Mouse (Mus musculus) thymus, adult 2 months (tissue): ENCODE results near the gene Bag1.

Experiments used
- CTCF ChIP-seq: fragments of 200-500 bp; IDR thresholded peaks from 2 replicates; pipeline ENCODE4 v1.5.1; 2012; ENCODE audit warnings: mild to moderate bottlenecking, control low read depth, low read length, moderate library complexity, borderline replicate concordance; ENCODE audit not compliant: control insufficient read depth, poor library complexity, insufficient read depth; ENCODE audit errors: extremely low read depth
- POLR2A ChIP-seq: fragments of 200-500 bp; IDR thresholded peaks from 2 replicates; pipeline ENCODE4 v1.6.1; 2012; ENCODE audit warnings: mild to moderate bottlenecking, low read length, control low read depth, moderate library complexity; ENCODE audit not compliant: control insufficient read depth, poor library complexity, insufficient read depth; ENCODE audit errors: extremely low read depth

GRCm38 (mm10) chr4:40971744-40972143, 23.6 kb upstream of the Bag1 start:
- TF ChIP-seq CTCF (peak; percentile 65; the same call in 1 of the 2 replicates), POLR2A (no peak)
